Mouse (Mus musculus) activated CD4-positive, CD25-positive, alpha-beta regulatory T cell (primary cell): ENCODE measurements around the gene Hist1h3c. TPM values are rescaled to one million over a fixed set of nuclear protein-coding genes. Genes with fewer than 3 reads are reported as not detected.

ENCODE experiments used
- polyA plus RNA-seq, 2 experiments: library from polyadenylated mRNA; unstranded; fragments of 100-300 nt; shearing (Covaris generic); gene quantifications; one replicate each; pipeline ENCODE4 v1.2.1; 2017

Hist1h3c gene
- 1 to 10 TPM; 2.7 to 3.1 TPM for polyA plus RNA-seq

DNA sequence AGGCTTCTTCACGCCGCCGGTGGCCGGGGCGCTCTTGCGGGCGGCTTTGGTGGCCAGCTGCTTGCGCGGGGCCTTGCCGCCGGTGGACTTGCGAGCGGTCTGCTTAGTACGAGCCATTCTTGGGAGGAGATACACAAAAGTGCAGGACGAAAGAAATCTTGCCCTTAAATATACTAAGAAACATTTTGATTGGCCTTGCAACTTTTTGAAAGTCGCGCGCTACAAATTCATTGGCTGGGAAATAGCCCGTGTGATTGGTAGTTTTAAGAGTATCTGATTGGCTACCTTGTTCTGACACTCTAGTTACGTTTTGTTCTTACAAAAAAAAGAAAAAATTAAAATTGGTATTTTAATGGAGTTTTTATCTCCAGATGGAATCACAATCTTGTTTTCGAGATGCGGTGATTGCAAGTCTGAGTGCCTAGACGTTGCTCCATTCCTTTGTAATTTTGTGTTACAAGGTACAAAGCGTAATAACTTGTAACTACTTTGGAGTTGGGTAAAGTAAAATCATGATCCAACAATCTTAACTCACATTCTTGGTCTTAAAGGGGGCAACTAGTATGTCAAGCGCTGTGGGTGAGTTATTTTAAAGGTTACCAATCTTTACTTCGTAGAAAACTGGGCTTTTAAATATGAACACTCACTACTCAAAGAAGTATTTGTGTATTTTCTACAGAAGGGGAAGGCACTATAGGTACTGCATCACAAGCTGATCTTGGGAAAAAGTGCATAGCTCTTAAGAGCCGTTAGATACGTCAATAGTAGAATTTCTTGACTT is at the start of gene Hist1h3c:
Hist1h3c (minus strand) TSS at position 222 of the 781 bp plus-strand sequence.

DNA sequence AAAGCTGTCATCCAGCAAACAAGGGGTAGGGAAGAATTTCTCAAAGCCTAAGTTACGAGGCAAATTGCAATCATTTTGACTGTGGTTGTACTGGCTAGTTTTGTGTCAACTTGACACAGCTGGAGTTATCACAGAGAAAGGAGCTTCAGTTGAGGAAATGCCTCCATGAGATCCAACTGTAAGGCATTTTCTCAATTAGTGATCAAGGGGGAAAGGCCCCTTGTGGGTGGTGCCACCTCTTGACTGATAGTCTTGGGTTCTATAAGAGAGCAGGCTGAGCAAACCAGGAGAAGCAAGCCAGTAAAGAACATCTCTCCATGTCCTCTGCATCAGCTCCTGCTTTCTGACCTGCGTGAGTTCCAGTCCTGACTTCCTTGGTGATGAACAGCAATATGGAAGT is 24.2 kb upstream of the Hist1h3c start, which contains the start of gene Trim38:
Trim38 (plus strand) TSS at position 301 of the 400 bp plus-strand sequence.

DNA sequence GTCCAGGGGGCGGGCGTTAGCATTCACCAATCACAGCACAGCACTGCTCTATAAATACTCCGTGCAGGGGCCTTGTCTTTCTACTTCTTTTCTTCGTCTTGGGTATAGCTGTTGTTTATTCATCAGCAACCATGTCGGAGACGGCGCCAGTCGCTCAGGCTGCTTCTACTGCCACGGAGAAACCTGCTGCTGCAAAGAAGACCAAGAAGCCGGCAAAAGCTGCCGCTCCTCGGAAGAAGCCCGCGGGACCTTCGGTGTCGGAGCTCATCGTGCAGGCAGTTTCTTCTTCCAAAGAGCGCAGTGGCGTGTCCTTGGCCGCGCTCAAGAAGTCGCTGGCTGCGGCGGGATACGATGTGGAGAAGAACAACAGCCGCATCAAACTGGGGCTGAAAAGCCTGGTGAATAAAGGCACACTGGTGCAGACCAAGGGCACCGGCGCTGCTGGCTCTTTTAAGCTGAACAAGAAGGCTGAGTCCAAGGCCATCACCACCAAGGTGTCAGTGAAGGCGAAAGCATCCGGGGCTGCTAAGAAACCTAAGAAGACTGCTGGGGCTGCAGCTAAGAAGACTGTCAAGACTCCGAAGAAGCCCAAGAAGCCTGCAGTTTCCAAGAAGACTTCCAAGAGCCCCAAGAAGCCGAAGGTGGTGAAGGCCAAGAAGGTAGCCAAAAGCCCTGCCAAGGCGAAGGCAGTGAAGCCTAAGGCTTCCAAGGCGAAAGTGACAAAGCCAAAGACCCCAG is 18.4 kb upstream of the Hist1h3c start, which contains the start of gene Hist1h1a:
Hist1h1a (plus strand) TSS at position 81 of the 738 bp plus-strand sequence.

DNA sequence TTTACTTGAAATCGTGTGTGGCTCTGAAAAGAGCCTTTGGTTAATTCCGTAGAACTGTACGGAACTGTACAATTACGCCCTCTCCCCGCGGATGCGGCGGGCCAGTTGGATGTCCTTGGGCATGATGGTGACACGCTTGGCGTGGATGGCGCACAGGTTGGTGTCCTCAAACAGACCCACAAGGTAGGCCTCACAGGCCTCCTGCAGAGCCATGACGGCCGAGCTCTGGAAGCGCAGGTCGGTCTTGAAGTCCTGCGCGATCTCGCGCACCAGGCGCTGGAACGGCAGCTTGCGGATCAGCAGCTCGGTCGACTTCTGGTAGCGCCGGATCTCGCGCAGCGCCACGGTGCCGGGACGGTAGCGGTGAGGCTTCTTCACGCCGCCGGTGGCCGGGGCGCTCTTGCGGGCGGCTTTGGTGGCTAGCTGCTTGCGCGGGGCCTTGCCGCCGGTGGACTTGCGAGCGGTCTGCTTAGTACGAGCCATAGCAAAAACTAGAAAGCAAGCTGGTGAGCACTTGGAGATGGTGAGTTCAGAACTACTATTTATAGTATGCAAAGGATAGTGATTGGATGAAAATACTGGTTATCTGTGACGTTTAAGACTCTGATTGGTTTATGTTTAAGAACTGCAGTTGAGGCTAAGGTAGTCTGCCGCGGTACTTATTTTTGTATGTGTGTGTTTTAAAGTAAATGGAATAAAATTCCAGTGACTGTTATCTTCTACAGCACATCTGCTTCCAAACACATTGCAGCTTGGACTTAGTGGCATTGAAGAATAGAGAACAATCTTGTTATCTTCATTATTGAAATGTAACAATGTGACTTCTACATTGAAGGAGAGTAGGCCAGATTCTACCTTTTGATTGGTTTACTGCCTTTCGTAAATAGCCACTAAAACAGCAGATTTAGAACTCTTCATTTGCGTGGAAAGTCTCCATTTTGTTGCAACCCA is 16.7 kb upstream of the Hist1h3c start, which contains the start of gene Hist1h3a:
Hist1h3a (minus strand) TSS at position 516 of the 951 bp plus-strand sequence.

DNA sequence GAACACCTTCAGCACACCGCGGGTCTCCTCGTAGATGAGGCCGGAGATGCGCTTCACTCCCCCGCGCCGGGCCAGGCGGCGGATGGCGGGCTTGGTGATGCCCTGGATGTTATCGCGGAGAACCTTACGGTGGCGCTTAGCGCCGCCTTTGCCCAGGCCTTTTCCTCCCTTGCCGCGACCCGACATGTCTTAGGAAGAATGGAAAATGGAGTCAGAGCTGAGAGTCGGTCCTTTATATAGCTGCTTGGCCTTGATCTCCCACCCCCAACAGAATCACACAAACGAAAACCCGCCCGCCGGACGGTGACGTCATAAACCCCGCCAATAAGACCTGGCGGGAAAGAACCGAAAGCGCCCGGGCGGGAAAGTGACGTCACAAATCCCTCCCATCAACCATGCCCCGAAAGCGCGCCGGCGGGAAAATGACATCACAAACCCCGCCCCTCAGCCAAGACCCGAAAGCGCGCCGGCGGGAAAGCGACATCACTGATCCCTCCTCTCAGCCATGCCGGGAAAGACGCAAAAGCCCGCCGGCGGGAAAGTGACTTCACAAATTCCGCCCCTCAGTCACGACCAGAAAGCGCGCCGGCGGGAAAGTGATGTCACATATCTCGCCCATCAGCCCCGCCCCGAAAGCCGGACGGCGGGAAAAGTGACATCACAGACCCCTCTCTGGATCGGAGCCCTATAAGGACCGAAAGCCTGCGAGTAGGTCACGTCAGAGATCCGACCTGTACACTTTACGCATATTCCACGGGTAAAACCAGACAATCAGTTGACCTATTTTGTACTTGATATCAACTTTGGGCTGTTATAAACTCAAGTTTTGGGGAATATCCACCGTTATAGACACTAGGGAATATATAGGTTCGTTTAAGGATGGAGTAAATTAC is 15.8 kb upstream of the Hist1h3c start, which contains the start of gene Hist1h4a:
Hist1h4a (minus strand) TSS at position 259 of the 893 bp plus-strand sequence.

DNA sequence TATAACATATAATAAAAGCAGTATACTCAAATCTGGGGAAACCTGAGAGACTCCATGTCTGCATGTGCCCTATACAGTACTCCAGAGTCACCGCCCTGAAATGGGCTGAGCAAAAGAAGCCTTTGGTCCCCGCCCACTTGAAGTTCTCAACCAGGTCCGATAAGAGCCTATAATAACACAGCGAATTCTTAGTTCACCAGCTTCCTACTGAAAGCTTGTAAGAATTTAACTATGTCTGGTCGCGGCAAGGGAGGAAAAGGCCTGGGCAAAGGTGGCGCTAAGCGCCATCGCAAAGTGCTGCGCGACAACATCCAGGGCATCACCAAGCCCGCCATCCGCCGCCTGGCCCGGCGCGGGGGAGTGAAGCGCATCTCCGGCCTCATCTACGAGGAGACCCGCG is 11.4 kb upstream of the Hist1h3c start, which contains the start of gene Hist1h4b:
Hist1h4b (plus strand) TSS at position 224 of the 400 bp plus-strand sequence.

DNA sequence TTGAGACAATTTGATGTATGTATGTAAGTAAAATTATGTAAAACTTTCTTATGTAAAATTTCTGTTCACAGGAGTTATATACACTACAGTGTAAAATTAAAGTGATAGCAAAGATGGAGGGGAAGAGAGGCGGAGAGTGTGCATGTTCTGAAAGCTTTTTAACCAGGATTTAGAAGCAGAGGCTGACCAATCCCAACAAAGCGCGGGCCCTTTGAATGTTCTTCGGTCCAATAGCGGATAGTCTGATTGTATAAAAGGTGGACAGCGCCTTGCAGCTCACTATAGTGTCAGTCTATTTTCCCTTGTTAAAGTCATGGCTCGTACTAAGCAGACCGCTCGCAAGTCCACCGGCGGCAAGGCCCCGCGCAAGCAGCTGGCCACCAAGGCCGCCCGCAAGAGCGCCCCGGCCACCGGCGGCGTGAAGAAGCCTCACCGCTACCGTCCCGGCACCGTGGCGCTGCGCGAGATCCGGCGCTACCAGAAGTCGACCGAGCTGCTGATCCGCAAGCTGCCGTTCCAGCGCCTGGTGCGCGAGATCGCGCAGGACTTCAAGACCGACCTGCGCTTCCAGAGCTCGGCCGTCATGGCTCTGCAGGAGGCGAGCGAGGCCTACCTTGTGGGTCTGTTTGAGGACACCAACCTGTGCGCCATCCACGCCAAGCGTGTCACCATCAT is 6.8 kb upstream of the Hist1h3c start, which contains the start of gene Hist1h3b:
Hist1h3b (plus strand) TSS at position 201 of the 675 bp plus-strand sequence.

DNA sequence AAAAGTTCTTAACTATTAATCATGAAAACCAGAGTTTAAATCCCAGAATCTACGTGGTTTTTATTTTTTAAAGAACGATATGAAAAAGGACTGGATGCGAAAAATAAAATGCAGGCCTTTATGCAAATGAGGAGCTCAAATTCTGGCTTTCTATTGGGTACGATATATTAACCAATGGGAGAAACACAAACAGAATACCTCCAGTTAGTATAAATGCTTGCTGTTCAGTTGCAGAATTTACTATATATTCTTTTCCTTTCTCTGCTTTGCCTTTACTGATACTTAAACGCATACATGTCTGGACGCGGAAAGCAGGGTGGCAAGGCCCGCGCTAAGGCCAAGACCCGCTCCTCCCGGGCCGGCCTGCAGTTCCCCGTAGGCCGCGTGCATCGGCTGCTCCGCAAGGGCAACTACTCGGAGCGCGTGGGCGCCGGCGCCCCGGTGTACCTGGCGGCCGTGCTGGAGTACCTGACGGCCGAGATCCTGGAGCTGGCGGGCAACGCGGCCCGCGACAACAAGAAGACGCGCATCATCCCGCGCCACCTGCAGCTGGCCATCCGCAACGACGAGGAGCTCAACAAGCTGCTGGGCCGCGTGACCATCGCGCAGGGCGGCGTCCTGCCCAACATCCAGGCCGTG is 5.6 kb upstream of the Hist1h3c start, which contains the start of gene Hist1h2ab:
Hist1h2ab (plus strand) TSS at position 288 of the 639 bp plus-strand sequence.

DNA sequence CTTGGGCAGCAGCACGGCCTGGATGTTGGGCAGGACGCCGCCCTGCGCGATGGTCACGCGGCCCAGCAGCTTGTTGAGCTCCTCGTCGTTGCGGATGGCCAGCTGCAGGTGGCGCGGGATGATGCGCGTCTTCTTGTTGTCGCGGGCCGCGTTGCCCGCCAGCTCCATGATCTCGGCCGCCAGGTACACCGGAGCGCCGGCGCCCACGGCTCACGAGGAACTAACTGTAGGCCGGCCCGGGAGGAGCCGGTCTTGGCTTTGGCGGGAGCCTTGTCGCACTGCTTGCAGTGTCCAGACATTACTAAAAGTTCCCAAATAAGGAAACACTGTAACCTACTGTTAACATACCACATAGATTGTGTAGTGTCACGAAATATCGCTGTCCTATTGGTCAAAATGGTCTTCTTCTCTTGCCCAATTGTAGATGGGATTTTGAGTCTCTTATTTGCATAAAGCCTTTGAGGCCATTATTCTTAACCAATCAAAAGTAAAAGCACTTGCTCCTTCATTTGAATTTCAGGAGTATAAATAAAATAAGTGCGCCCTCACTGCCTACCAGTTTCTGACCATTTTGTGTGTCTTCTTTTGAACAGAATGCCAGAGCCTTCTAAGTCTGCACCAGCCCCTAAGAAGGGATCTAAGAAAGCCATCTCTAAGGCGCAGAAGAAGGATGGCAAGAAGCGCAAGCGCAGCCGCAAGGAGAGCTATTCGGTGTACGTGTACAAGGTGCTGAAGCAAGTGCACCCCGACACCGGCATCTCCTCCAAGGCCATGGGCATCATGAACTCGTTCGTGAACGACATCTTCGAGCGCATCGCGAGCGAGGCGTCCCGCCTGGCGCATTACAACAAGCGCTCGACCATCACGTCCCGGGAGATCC is 1.0 kb upstream of the Hist1h3c start, which contains the start of gene Hist1h2bb:
Hist1h2bb (plus strand) TSS at position 534 of the 880 bp plus-strand sequence.

DNA sequence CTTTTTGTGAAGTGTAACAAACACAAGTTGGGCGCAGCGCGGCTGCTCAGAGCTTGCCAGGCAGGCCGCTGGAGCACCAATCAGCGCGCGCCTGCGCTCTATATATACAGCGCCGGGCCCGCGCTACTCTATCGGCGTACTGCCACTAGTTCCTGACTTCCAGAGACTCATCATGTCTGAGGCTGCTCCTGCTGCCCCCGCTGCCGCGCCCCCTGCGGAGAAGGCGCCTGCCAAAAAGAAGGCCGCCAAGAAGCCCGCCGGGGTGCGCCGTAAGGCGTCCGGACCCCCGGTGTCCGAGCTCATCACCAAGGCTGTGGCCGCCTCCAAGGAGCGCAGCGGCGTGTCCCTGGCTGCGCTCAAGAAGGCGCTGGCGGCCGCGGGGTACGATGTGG is 6.7 kb downstream of the Hist1h3c start, which contains the start of gene Hist1h1c:
Hist1h1c (plus strand) TSS at position 132 of the 392 bp plus-strand sequence.

DNA sequence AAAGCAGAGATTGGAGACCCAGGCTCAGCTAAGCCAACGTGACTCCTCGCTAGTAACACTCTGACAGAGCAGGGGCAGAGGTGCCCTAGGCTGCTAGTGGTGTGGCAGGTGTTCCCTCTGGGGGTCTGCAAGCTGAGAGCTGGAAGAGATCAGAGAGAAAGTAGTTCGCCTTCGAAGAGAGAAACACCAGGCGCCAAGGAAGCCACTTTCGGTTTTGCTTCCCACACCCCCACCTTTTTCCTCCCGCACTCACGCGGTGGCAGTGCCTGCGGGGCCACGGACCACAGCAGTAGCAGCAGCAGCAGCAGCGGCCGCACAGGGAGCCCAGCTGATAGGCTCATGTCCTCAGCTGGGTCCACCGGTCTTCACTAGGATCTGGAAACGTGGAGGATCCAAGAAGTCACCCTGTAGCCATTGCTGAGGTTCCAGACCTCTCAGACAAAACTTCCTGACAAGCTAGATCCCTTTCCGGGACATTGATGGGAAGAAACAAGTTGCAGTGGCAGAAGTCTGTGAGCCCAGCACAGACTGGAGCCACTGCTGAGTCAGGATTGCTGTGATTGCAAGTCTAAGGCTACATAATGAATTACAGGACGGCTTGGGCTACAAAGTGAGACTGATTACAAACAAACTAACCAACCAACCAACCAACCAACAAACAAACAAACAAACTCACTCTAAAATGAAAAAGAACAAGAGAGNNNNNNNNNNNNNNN is 34.9 kb downstream of the Hist1h3c start, which contains the start of gene Hfe:
Hfe (minus strand) TSS at position 481 of the 716 bp plus-strand sequence.

DNA sequence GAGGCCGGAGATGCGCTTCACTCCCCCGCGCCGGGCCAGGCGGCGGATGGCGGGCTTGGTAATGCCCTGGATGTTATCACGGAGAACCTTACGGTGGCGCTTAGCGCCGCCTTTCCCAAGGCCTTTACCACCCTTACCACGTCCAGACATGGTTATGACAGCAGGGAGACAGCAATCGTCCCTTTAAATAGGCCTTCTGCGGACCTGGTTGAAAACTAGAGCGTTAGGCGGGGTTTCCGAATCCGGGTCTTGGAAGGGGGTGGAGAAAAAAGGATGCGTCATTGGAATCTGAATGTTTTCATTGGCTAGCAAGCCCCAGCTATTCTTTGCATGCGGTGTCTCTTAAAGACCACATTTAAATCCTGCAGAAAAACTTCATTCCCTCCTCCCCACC is 47.1 kb downstream of the Hist1h3c start, which contains the start of gene Hist1h4c:
Hist1h4c (minus strand) TSS at position 155 of the 394 bp plus-strand sequence.

DNA sequence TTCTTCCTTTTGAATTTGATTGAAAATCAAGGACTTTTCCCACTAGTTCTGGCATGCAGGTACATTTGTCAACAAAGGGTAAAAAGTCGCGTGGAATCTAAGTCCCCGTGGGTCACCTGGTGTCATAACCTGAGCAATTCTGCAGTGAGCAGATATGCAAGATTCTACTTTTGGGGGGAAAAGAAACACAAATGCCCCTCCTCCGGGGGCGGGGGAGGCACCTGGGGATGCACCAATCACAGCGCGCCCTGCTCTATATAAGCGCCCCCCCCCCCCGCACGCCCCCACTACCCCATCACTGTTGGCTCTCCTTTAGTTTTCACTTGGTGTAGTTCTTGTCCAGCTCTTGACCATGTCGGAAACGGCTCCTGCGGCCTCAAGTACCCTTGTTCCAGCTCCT is 49.9 kb downstream of the Hist1h3c start, which contains the start of gene Hist1h1t:
Hist1h1t (plus strand) TSS at position 301 of the 400 bp plus-strand sequence.

